Mouse (Mus musculus) CH12.LX (cell line): ENCODE measurements around the gene Kcnj6. TPM values are rescaled to one million over a fixed set of nuclear protein-coding genes. Genes with fewer than 3 reads are reported as not detected.

ENCODE experiments used
- DNase-seq: peaks from one replicate; pipeline ENCODE4 v3.0.0-alpha.2; 2013; ENCODE audit errors: extremely low read depth
- H3K27ac ChIP-seq: 2 replicates; pipeline ENCODE4 v1.5.1; 2012; ENCODE audit warnings: low read depth, mild to moderate bottlenecking, control low read depth, moderate library complexity; ENCODE audit not compliant: insufficient read depth
- H3K27me3 ChIP-seq: replicated peaks from 2 replicates; pipeline ENCODE3; 2012; ENCODE audit warnings: inconsistent platforms
- H3K36me3 ChIP-seq, 2 experiments: replicated peaks in 1 of 2; 2 replicates each; pipeline versions ENCODE3 to v1.6.1; 2012; ENCODE audit warnings: inconsistent platforms in 1 of 2, low read length in 1 of 2, mild to moderate bottlenecking in 1 of 2, mixed read lengths in 1 of 2, moderate library complexity in 1 of 2; ENCODE audit not compliant: control insufficient read depth in 1 of 2, insufficient read depth in 1 of 2
- H3K4me1 ChIP-seq, 2 experiments: 2 replicates each; pipeline ENCODE4 v1.6.1; 2012; ENCODE audit warnings: inconsistent platforms in 1 of 2, moderate library complexity in 1 of 2; ENCODE audit not compliant: insufficient read depth in 2 of 2, control insufficient read depth in 1 of 2
- H3K4me2 ChIP-seq: 2 replicates; pipeline ENCODE4 v1.6.1; 2012; ENCODE audit warnings: low read depth, mild to moderate bottlenecking, control low read depth; ENCODE audit not compliant: poor library complexity, insufficient read depth, severe bottlenecking
- H3K4me3 ChIP-seq, 3 experiments: fragments of 150-350 bp in 1 of 3; sonication (generic) in 1 of 3; replicated peaks in 1 of 3; 2 replicates each; pipeline versions ENCODE3 to v1.5.1; 2011 to 2012; ENCODE audit warnings: low read depth in 2 of 3, low read length in 2 of 3, mild to moderate bottlenecking in 2 of 3, moderate library complexity in 2 of 3, control low read depth in 1 of 3, improper control_type of control experiment in 1 of 3, inconsistent platforms in 1 of 3, mixed read lengths in 1 of 3; ENCODE audit not compliant: poor library complexity in 1 of 3
- H3K79me2 ChIP-seq: replicated peaks from 2 replicates; pipeline ENCODE4 v1.6.1; 2012; ENCODE audit warnings: mild to moderate bottlenecking, moderate library complexity; ENCODE audit not compliant: control insufficient read depth, poor library complexity, insufficient read depth, severe bottlenecking; ENCODE audit errors: extremely low read depth
- H3K9ac ChIP-seq: 2 replicates; pipeline ENCODE4 v1.6.1; 2012; ENCODE audit warnings: low read depth, mild to moderate bottlenecking, control low read depth, moderate library complexity; ENCODE audit not compliant: insufficient read depth
- H3K9me3 ChIP-seq: replicated peaks from 2 replicates; pipeline ENCODE3; 2012; ENCODE audit warnings: low read length, inconsistent platforms, mixed read lengths
- BHLHE40 ChIP-seq: IDR thresholded peaks from 2 replicates; pipeline ENCODE4 v1.6.1; 2011; ENCODE audit warnings: mild to moderate bottlenecking, low read depth, low read length, improper control_type of control experiment
- CHD1 ChIP-seq: IDR thresholded peaks from 2 replicates; pipeline ENCODE4 v1.6.1; 2012; ENCODE audit warnings: low read depth, low read length, improper control_type of control experiment, inconsistent platforms
- HCFC1 ChIP-seq: IDR thresholded peaks from 2 replicates; pipeline ENCODE4 v1.6.1; 2012; ENCODE audit warnings: low read depth, mild to moderate bottlenecking, inconsistent platforms, low read length, improper control_type of control experiment
- IRF4 ChIP-seq: IDR thresholded peaks from 2 replicates; pipeline ENCODE4 v1.6.1; 2014; ENCODE audit warnings: low read depth, mild to moderate bottlenecking, inconsistent platforms, low read length, improper control_type of control experiment
- JUN ChIP-seq: IDR thresholded peaks from 2 replicates; pipeline ENCODE4 v1.6.1; 2011; ENCODE audit warnings: low read depth, mild to moderate bottlenecking, low read length, improper control_type of control experiment, moderate library complexity; ENCODE audit not compliant: insufficient read depth
- KAT2A ChIP-seq: IDR thresholded peaks from 2 replicates; pipeline ENCODE4 v1.6.1; 2012; ENCODE audit warnings: low read length, improper control_type of control experiment, inconsistent platforms; ENCODE audit not compliant: insufficient replicate concordance
- MAZ ChIP-seq: IDR thresholded peaks from 2 replicates; pipeline ENCODE4 v1.6.1; 2012; ENCODE audit warnings: low read depth, mild to moderate bottlenecking, inconsistent platforms, low read length, improper control_type of control experiment, moderate library complexity
- MXI1 ChIP-seq: IDR thresholded peaks from 2 replicates; pipeline ENCODE4 v1.6.1; 2011; ENCODE audit warnings: mild to moderate bottlenecking, low read depth, low read length, improper control_type of control experiment
- PAX5 ChIP-seq: IDR thresholded peaks from 2 replicates; pipeline ENCODE4 v1.6.1; 2012; ENCODE audit warnings: low read length, inconsistent platforms, mixed read lengths
- POLR2A ChIP-seq: IDR thresholded peaks from 2 replicates; pipeline ENCODE4 v1.6.1; 2011; ENCODE audit warnings: low read depth, mild to moderate bottlenecking, improper control_type of control experiment, low read length
- POLR2AphosphoS2 ChIP-seq: IDR thresholded peaks from 2 replicates; pipeline ENCODE4 v1.6.1; 2011; ENCODE audit warnings: low read depth, low read length, improper control_type of control experiment
- ZC3H11A ChIP-seq: IDR thresholded peaks from 2 replicates; pipeline ENCODE4 v1.6.1; 2012; ENCODE audit warnings: low read depth, mild to moderate bottlenecking, inconsistent platforms, low read length, improper control_type of control experiment
- ZKSCAN1 ChIP-seq: IDR thresholded peaks from 2 replicates; pipeline ENCODE4 v1.6.1; 2012; ENCODE audit warnings: low read depth, inconsistent platforms, low read length, improper control_type of control experiment, borderline replicate concordance
- dilution Hi-C: fragments of 300-500 bp; cut with MboI; formaldehyde crosslinking; loops from 2 replicates; pipeline ENCODE4 v1.14.3; 2020; ENCODE audit warnings: low sequenced_read_pairs; ENCODE audit not compliant: extremely low pct_unique_long_range_greater_than_20kb, extremely low pct_ligation_motif_present
- in situ Hi-C: fragments of 300-500 bp; cut with MboI; formaldehyde crosslinking; loops from 3 replicates; pipeline ENCODE4 v1.14.3; 2019; ENCODE audit warnings: low sequenced_read_pairs, low pct_ligation_motif_present, low pct_unique_long_range_greater_than_20kb, mixed read lengths
- polyA plus RNA-seq: library from polyadenylated mRNA; unstranded; fragments of >175 nt; gene quantifications from 2 replicates; pipeline ENCODE4 v1.2.1, GENCODE M21; 2012; ENCODE audit warnings: low read depth; ENCODE audit not compliant: insufficient read length
- total RNA-seq, 2 experiments: library from RNA; depleted of rRNA; stranded (reverse); fragments of 300-350 nt in 1 of 2; fragments of >200 nt in 1 of 2; gene quantifications; 2 replicates each; pipeline ENCODE4 v1.2.3; 2012 to 2014

Kcnj6 gene
- total and polyA plus RNA-seq, 3 experiments, result not detected

GRCm38 (mm10) chr16:94888554-94888953 is 108.9 kb downstream of the Kcnj6 start:
- H3K4me1 ChIP-seq, result peaks cover 11 to 15% of the 10 kb centered on the region in 2 experiments; a peak in 3 of 4 replicates
- no peaks in the 10 kb centered on the region for H3K79me2 ChIP-seq
- in situ Hi-C loops, result no loop called here
- H3K4me2 ChIP-seq, result no peak overlapping the region
- H3K4me3 ChIP-seq, result no peak overlapping the region
- H3K9ac ChIP-seq, result no peak overlapping the region
- peaks cover 12% of the 10 kb centered on the region for H3K27me3 ChIP-seq
- H3K9me3 ChIP-seq, result peaks cover 13% of the 10 kb centered on the region
- TF ChIP-seq JUN (no peak), PAX5 (no peak)
- TF ChIP-seq, all 38 proteins: peak for 0
- no peak for DNase-seq
- no peaks in the 10 kb centered on the region for H3K36me3 ChIP-seq
- H3K27ac ChIP-seq, result no peak overlapping the region
- dilution Hi-C loops, result no loop called here

- dilution Hi-C loops (no loop called here), in situ Hi-C loops (no loop called here)
- Histone ChIP-seq H3K79me2 (no peaks in the 10 kb centered on the region), H3K36me3 (no peaks in the 10 kb centered on the region), H3K4me2 (no peak overlapping the region), H3K4me1 (peaks cover 0 to 7% of the 10 kb centered on the region in 2 experiments; a peak in 1 of 4 replicates), H3K4me3 (no peak overlapping the region), H3K27ac (no peak overlapping the region), H3K9ac (no peak overlapping the region), H3K9me3 (peaks cover 1% of the 10 kb centered on the region), H3K27me3 (peaks cover 15% of the 10 kb centered on the region)
- TF ChIP-seq HCFC1 (no peak), PAX5 (no peak)
- no peak for DNase-seq
These were observed 111.1 kb downstream of the Kcnj6 start for GRCm38 (mm10) chr16:94886398-94886797.

GRCm38 (mm10) chr16:94885062-94885461 is 112.4 kb downstream of the Kcnj6 start:
- dilution Hi-C loops, result no loop called here
- Histone ChIP-seq H3K27ac (no peak overlapping the region), H3K9ac (no peak overlapping the region), H3K4me1 (peaks cover 0 to 5% of the 10 kb centered on the region in 2 experiments; a peak in 1 of 4 replicates), H3K36me3 (no peaks in the 10 kb centered on the region), H3K79me2 (no peaks in the 10 kb centered on the region), H3K27me3 (peaks cover 17% of the 10 kb centered on the region), H3K9me3 (peaks cover 2% of the 10 kb centered on the region), H3K4me3 (no peak overlapping the region), H3K4me2 (no peak overlapping the region)
- TF ChIP-seq KAT2A, result no peak
- no peak for TF ChIP-seq CHD1
- no peak for TF ChIP-seq MXI1
- no peak for TF ChIP-seq IRF4
- no peak for TF ChIP-seq POLR2AphosphoS2
- no peak for TF ChIP-seq BHLHE40
- no peak for TF ChIP-seq ZC3H11A
- no peak for TF ChIP-seq POLR2A
- TF ChIP-seq ZKSCAN1, result no peak
- TF ChIP-seq HCFC1, result no peak
- no peak for TF ChIP-seq MAZ
- DNase-seq, result no peak
- in situ Hi-C loops, result no loop called here
